18 mouse cellular contexts compared by ENCODE assay signal in genomic region chr4:37546001-37546400, GRCm38 (mm10).
DNase-seq lines count a peak whose midpoint lies in the region; ATAC-seq and TF ChIP-seq lines count a peak whose summit lies in the region.
"Had no signal": no experiment of that assay in that cellular context is flagged by ENCODE, and none has a peak within 500 bp of the region (broad histone marks: within the 10 kb centered on the region; RNA-seq: fewer than 3 reads in every experiment).

No protein-coding gene starts in this region.

- no peak overlapping the region for H3K4me3 ChIP-seq in kidney, embryonic 15.5 days (replicated peaks)
- H3K4me3 ChIP-seq: erythroblast, embryonic 14.5 days; hindbrain, embryonic 15.5 days; liver, embryonic 13.5 days had no signal

- ATAC-seq in kidney, embryonic 15.5 days (replicated peaks; ENCODE audit: low FRiP score) = no peak
- ATAC-seq: CD4-positive, CD25-positive, alpha-beta regulatory T cell, adult 4 months; lung, postnatal 0 days had no signal

- H3K9ac ChIP-seq in kidney, embryonic 15.5 days = no peak overlapping the region
- H3K9ac ChIP-seq: hindbrain, embryonic 15.5 days; liver, embryonic 13.5 days had no signal

- H3K36me3 ChIP-seq in kidney, embryonic 15.5 days = no peaks in the 10 kb centered on the region
- H3K36me3 ChIP-seq: hindbrain, embryonic 15.5 days; liver, embryonic 13.5 days had no signal

- no peak for TF ChIP-seq POLR2A in brain, embryonic 14.5 days (IDR thresholded peaks at IDR 0.05; ENCODE audit: borderline replicate concordance, extremely low read depth, insufficient read depth, insufficient read length, poor library complexity, severe bottlenecking)

- no peaks in the 10 kb centered on the region for H3K9me3 ChIP-seq in kidney, embryonic 15.5 days (replicated peaks)
- H3K9me3 ChIP-seq: hindbrain, embryonic 15.5 days; liver, embryonic 13.5 days had no signal

- intact Hi-C loops in left cerebral cortex, postnatal 36 days (cut with DNase I) = no loop called here
- intact Hi-C loops in heart, postnatal 36 days (cut with DNase I) = no loop called here

- H3K4me2 ChIP-seq in kidney, embryonic 15.5 days = no peak overlapping the region
- H3K4me2 ChIP-seq: hindbrain, embryonic 15.5 days; liver, embryonic 13.5 days had no signal

- H3K27ac ChIP-seq in kidney, embryonic 15.5 days = no peak overlapping the region
- H3K27ac ChIP-seq: hindbrain, embryonic 15.5 days; liver, embryonic 13.5 days had no signal

- TF ChIP-seq CTCF in brain, embryonic 14.5 days (IDR thresholded peaks at IDR 0.05; ENCODE audit: borderline replicate concordance, extremely low read depth, insufficient read depth, insufficient read length) = no peak

- WGBS in kidney, embryonic 15.5 days = 94% methylated on average over 3 of the region's 3 CpGs

- H3K4me1 ChIP-seq in kidney, embryonic 15.5 days = no peaks in the 10 kb centered on the region
- H3K4me1 ChIP-seq: hindbrain, embryonic 15.5 days; liver, embryonic 13.5 days had no signal

- DNase-seq in brain, adult 2 months (ENCODE audit: low read depth, low spot score) = peak; percentile 84
- peak; percentile 84 for DNase-seq in brain, embryonic 14.5 days (ENCODE audit: low read depth)
- DNase-seq in layer of hippocampus, adult 18-20 months (ENCODE audit: low spot score in 2 of 2) = peak; percentile 28 to 81
- DNase-seq in left cerebral cortex, postnatal 36 days (ENCODE audit: low spot score in 2 of 2) = peak; percentile 12 to 38
- DNase-seq in heart, postnatal 36 days = no peak
- no peak for DNase-seq in spleen, postnatal 10 days (ENCODE audit: low spot score in 2 of 2)
- DNase-seq: adrenal gland, postnatal 25 days; cerebellum, postnatal 14 days; gastrocnemius, postnatal 10 days; kidney, adult 18-20 months; kidney, postnatal 25 days; liver, embryonic 13.5 days; thymus, adult 2 months had no signal

- H3K27me3 ChIP-seq in kidney, embryonic 15.5 days = no peaks in the 10 kb centered on the region
- H3K27me3 ChIP-seq: hindbrain, embryonic 15.5 days; liver, embryonic 13.5 days had no signal

Comparison
In these comparisons a context has a peak if more than half of its experiments do, and no peak if none do; other contexts are left out.
1. DNase-seq: peak in brain, adult 2 months (single experiment), brain, embryonic 14.5 days (single experiment), layer of hippocampus, adult 18-20 months (2 of 2) and left cerebral cortex, postnatal 36 days (2 of 2); none in heart, postnatal 36 days (0 of 2) and spleen, postnatal 10 days (0 of 2).